Mouse (Mus musculus) kidney, postnatal 0 days (tissue): ENCODE measurements around the gene Znrf1. TPM values are rescaled to one million over a fixed set of nuclear protein-coding genes. Genes with fewer than 3 reads are reported as not detected.
A peak's percentile ranks its signal among the peaks of the same experiment; 100 is the strongest.

Source experiments
- ATAC-seq: fragments of 200-750 bp; cut with Nextera tagmentation; replicated peaks from 2 replicates; pipeline ENCODE4 v1.8.0; 2017; ENCODE audit warnings: low read depth, moderate number of reproducible peaks, moderate TSS enrichment, moderate library complexity; ENCODE audit not compliant: low FRiP score
- DNase-seq: peaks from one replicate; pipeline ENCODE4 v3.0.0-alpha.2; 2016; ENCODE audit warnings: low spot score
- H3K27ac ChIP-seq: fragments of 300-500 bp; sonication (generic); 2 replicates; pipeline ENCODE4 v1.5.1; 2014; ENCODE audit warnings: mild to moderate bottlenecking
- H3K27me3 ChIP-seq: fragments of 300-500 bp; sonication (generic); 2 replicates; pipeline ENCODE4 v1.6.1; 2014; ENCODE audit warnings: low read length, mixed read lengths; ENCODE audit not compliant: insufficient read depth
- H3K36me3 ChIP-seq: fragments of 300-500 bp; sonication (generic); 2 replicates; pipeline ENCODE4 v1.6.1; 2014; ENCODE audit warnings: low read length, mixed read lengths; ENCODE audit not compliant: insufficient read depth
- H3K4me1 ChIP-seq: fragments of 300-500 bp; sonication (generic); replicated peaks from 2 replicates; pipeline ENCODE4 v1.6.1; 2014; ENCODE audit warnings: antibody characterized with exemption, low read length, mixed read lengths; ENCODE audit not compliant: insufficient read depth
- H3K4me2 ChIP-seq: fragments of 300-500 bp; sonication (generic); 2 replicates; pipeline ENCODE4 v1.6.1; 2014; ENCODE audit warnings: mild to moderate bottlenecking, low read length, moderate library complexity, mixed read lengths
- H3K4me3 ChIP-seq: fragments of 300-500 bp; sonication (generic); replicated peaks from 2 replicates; pipeline ENCODE4 v1.5.1; 2014; ENCODE audit warnings: low read depth, low read length
- H3K9ac ChIP-seq: fragments of 300-500 bp; sonication (generic); 2 replicates; pipeline ENCODE4 v1.6.1; 2014; ENCODE audit warnings: low read depth, low read length
- H3K9me3 ChIP-seq: fragments of 300-500 bp; sonication (generic); replicated peaks from 2 replicates; pipeline ENCODE4 v1.6.1; 2016; ENCODE audit warnings: low read length, inconsistent platforms, mixed read lengths
- CTCF ChIP-seq: IDR thresholded peaks from 2 replicates; pipeline ENCODE4 v1.5.1; 2016; ENCODE audit warnings: antibody characterized with exemption, low read depth, mild to moderate bottlenecking, moderate library complexity
- WGBS: fragments of 180-500 bp; shearing (Covaris S2); extraction: QIAGEN DNeasy Blood & Tissue Kit; methylation state at CpG from one replicate; pipeline ENCODE4 v1.1.7; 2014; 5-methylcytosine and 5-hydroxymethylcytosine counted together
- polyA plus RNA-seq: library from polyadenylated mRNA; unstranded; fragments of >200 nt; fragmentation: Nextera tagmentation; extraction: Ambion mirVana; gene quantifications from 2 replicates; pipeline ENCODE4 v1.2.1, GENCODE M21; 2015

Znrf1 gene
- polyA plus RNA-seq, 1 experiment from 2014 or later: 22.5 TPM

DNA sequence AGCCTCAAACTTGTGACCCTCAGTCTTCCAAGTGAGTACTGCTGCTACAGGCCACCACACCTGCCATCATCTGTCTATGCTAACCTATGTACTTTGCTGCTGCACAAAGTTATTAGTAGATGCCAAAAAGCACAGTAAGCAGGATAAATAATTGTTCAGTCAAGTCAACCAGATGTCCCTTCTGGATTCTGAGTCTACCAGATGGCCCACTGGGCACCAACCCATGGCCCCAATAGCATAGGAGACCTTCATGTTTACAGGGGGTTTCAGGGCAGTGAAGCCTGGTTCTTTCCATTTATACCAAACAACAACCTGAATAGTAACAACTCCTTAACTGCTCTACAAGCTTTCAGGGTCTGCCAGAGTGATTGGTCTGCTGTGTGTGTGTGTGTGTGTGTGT, 55.3 kb downstream of the Znrf1 start:
- TF ChIP-seq CTCF: no peak
- Histone ChIP-seq H3K9me3 (no peaks in the 10 kb centered on the region), H3K36me3 (no peaks in the 10 kb centered on the region), H3K9ac (no peak overlapping the region), H3K27ac (no peak overlapping the region), H3K27me3 (no peaks in the 10 kb centered on the region), H3K4me2 (no peak overlapping the region), H3K4me1 (peaks cover 12% of the 10 kb centered on the region; the same call in 1 of the 2 replicates), H3K4me3 (no peak overlapping the region)
- DNase-seq (no peak), ATAC-seq (no peak)

DNA sequence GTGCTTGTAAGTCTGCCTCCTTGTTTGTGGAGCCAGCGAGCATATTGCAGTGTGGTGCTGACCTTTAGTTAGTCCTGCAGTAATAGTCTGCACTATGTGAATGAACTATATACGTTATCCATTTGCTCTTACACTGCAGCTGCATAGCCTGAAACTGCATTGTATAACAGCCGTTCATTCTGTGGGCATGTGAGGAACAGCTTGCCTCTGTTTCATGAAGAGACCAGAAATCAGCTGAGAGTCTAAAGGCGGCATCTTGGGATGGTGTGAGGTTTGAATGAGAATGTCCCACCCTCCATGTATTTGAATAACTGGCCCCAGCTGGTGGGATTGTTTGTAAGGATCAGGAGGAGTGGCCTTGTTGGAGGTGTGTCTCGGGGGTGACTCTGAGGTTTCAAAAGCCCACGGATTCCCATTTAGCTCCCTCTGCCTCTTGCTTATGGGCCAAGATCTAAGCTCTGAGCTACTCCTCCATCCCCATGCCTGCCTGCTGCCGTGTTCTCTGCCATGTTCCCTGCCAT, 56.6 kb downstream of the Znrf1 start:
- no peak overlapping the region for H3K9ac ChIP-seq
- H3K36me3 ChIP-seq: no peaks in the 10 kb centered on the region
- no peak overlapping the region for H3K27ac ChIP-seq
- H3K4me3 ChIP-seq: no peak overlapping the region
- WGBS: 83% methylated on average over 7 of the region's 7 CpGs
- H3K4me1 ChIP-seq: peaks cover 24% of the 10 kb centered on the region
- no peak for TF ChIP-seq CTCF
- no peaks in the 10 kb centered on the region for H3K9me3 ChIP-seq
- no peaks in the 10 kb centered on the region for H3K27me3 ChIP-seq
- ATAC-seq: no peak
- no peak for DNase-seq
- H3K4me2 ChIP-seq: no peak overlapping the region

DNA sequence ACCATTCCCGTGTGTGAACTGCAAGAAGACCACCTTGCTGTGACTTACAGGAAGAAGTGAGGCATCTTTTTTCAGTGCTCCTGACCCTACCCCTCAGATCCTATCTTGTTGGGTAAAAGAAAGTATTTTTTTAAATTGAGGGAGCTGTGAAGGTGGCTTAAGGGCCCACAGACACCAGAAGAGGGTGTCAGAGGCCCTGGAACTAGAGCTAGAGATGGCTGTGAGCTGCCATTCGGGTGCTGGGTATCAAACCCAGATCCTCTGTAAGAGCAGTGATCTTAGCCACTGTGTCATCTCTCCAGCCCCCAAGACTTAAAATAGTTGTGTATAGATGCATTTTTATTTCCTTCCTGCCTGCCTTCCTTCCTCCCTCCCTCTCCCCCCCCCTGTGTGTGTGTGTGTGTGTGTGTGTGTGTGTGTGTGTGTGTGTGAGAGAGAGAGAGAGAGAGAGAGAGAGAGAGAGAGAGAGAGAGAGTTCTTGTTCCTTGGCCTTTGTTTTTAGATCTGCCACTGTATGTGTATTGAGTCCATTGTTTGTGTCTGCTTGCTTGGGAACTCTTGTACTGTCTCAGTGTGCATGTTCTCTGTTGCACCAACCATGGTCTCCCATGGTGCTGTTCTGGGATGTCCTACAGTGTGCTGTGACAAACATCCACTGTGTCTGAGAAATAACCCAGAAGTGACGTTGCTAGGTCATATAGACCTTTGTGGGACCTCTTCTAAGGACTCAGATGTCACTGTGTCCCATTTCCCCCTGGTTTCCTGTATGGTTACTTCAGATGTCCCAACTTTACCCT, 58.3 kb downstream of the Znrf1 start:
- H3K4me1 ChIP-seq: peaks cover 28% of the 10 kb centered on the region
- H3K4me2 ChIP-seq: no peak overlapping the region
- H3K9ac ChIP-seq: no peak overlapping the region
- no peak for ATAC-seq
- H3K27me3 ChIP-seq: no peaks in the 10 kb centered on the region
- no peak overlapping the region for H3K27ac ChIP-seq
- TF ChIP-seq CTCF: no peak
- H3K36me3 ChIP-seq: no peaks in the 10 kb centered on the region
- H3K4me3 ChIP-seq: no peak overlapping the region
- DNase-seq: no peak
- 66% methylated on average over 3 of the region's 3 CpGs for WGBS
- no peaks in the 10 kb centered on the region for H3K9me3 ChIP-seq

GRCm38 (mm10) chr8:111594951-111595350, 59.1 kb downstream of the Znrf1 start:
- DNase-seq (no peak), ATAC-seq (no peak)
- H3K4me2 ChIP-seq: no peak overlapping the region
- no peak for TF ChIP-seq CTCF
- H3K27me3 ChIP-seq: no peaks in the 10 kb centered on the region
- H3K4me3 ChIP-seq: no peak overlapping the region
- peaks cover 28% of the 10 kb centered on the region for H3K4me1 ChIP-seq
- H3K9me3 ChIP-seq: no peaks in the 10 kb centered on the region
- no peaks in the 10 kb centered on the region for H3K36me3 ChIP-seq
- H3K9ac ChIP-seq: no peak overlapping the region
- 86% methylated on average over 2 of the region's 2 CpGs for WGBS
- no peak overlapping the region for H3K27ac ChIP-seq

DNA sequence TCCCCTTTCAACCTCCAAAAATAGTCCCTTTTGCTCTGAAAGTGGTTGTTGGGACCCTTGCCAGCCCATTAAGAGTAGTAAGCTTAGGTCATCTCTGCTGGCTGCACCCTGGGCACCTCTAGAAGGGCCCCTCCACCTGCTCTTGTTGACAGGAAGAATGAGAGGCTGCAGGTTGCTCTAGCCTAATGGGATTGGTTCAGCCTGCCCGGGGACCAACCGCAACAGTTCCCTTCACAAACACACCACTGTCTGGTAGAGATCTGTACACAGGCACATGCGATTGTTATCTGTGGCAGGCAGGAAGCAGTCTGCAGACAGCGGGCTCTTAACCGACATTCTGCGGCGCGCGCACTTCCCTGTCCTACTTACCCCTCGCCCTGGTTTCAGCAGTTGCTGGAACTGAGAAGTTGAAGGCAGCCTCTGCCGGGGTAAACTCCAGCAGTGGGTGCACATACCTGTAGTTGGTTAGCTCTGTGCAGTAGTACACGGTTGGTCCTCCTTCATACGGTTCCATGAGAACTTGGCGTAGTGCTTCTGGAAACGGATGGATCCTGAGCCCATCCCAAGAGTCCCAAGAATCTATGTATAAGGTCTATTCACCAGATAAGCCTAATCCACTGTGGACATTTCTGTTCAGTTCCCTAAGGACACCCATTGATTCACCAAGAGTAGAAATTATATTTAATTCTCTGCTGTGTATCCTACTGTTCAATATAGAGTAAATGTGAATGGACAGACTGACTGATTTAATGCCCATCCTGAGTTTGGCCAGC, 60.0 kb downstream of the Znrf1 start:
- H3K27me3 ChIP-seq: no peaks in the 10 kb centered on the region
- peak; percentile 58 for DNase-seq
- no peak overlapping the region for H3K4me3 ChIP-seq
- peak; percentile 43; the same call in 1 of the 2 replicates for ATAC-seq
- no peak for TF ChIP-seq CTCF
- no peaks in the 10 kb centered on the region for H3K36me3 ChIP-seq
- H3K4me1 ChIP-seq: peaks cover 28% of the 10 kb centered on the region
- H3K4me2 ChIP-seq: no peak overlapping the region
- no peak overlapping the region for H3K9ac ChIP-seq
- H3K9me3 ChIP-seq: no peaks in the 10 kb centered on the region
- WGBS: 76% methylated on average over 15 of the region's 15 CpGs
- peak overlapping the region; percentile 78; the same call in 1 of the 2 replicates for H3K27ac ChIP-seq

DNA sequence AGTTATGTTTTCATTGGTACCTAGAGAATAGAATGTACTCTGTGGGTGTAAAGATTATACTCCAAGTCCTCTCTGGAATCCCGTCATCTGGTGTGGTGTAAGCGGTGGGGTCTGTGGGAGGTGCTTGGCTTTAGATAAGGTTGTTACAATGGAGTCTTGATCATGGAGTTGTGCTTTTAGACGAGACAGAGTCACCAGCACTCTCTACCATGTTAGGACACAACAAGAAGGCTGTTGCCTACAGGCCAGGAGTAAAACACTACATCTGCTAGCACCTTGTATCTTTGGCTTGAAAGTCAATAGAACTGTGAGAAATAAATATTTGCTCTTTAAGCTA, 60.6 kb downstream of the Znrf1 start:
- no peaks in the 10 kb centered on the region for H3K9me3 ChIP-seq
- H3K4me2 ChIP-seq: no peak overlapping the region
- DNase-seq (no peak), ATAC-seq (no peak)
- no peak for TF ChIP-seq CTCF
- H3K27me3 ChIP-seq: no peaks in the 10 kb centered on the region
- peak overlapping the region; percentile 78 for H3K27ac ChIP-seq
- 48% methylated on average over 3 of the region's 3 CpGs for WGBS
- peaks cover 28% of the 10 kb centered on the region for H3K4me1 ChIP-seq
- H3K4me3 ChIP-seq: no peak overlapping the region
- no peaks in the 10 kb centered on the region for H3K36me3 ChIP-seq
- no peak overlapping the region for H3K9ac ChIP-seq
